Mouse (Mus musculus): Measurements from ENCODE around the gene Nfs1. TPM values are rescaled to one million over a fixed set of nuclear protein-coding genes. Genes with fewer than 3 reads are reported as not detected.

Gene Nfs1
- total RNA-seq, 2 experiments from 2014 or later = 41.6 to 66.6 TPM

DNA sequence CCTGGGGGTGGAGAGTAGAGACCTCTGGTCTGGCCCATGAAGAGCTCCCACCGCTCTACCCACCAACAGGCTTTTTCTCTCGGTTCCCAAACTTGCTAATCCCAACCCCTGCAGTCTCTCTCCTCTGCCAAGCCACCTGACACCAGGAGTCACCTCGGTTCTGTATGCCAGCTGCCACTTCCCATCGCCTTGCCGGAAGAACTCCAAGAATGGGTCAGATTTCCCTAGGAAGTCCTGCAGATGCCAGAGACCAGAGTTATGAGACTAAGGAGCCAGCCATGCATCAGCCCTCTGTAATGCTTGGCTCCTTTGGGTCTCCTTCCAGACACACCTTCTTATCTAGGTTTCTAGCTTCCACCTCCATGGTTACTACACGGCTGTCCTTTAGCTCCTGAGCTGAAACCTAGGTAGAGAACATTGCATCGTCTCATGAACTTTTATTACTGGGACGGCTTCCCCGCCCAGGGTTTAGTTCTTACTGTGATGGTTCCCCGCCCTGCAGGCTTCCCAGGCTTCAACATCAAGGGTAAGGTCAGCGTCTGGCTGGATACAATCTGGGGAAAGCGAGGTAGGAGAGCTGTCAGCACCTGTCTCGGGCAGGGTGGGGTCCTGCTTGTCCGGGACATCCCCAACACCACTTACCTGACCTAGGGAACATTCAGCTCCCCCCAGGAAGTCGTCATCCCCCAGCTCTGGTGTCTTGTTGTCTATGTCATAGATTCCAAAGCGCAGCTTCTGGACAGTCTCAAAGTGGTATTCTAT is 65.4 kb downstream of the Nfs1 start:
- ATAC-seq (replicated peaks; ENCODE audit: poor library complexity, severe bottlenecking) = no peak

DNA sequence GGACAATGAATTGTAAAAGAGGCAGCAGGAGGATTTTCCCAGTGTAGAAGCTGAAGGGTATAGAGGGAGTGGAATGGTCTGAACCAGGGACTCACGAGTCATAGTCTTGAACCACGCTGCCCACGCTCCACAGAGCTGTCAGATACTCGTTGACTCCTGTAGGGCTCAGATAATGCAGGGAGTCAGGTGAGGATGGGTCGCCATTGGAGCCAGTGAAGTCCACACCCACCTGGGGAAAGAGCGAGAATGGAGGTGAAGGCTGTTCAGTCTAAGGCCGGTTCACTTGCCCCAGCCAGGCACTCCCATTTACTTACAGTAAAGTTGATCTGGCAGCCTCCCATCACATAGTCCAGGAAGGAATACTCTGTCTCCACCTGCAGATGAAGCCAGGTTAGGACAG is 66.5 kb downstream of the Nfs1 start:
- ATAC-seq (replicated peaks; ENCODE audit: poor library complexity, severe bottlenecking) = no peak

DNA sequence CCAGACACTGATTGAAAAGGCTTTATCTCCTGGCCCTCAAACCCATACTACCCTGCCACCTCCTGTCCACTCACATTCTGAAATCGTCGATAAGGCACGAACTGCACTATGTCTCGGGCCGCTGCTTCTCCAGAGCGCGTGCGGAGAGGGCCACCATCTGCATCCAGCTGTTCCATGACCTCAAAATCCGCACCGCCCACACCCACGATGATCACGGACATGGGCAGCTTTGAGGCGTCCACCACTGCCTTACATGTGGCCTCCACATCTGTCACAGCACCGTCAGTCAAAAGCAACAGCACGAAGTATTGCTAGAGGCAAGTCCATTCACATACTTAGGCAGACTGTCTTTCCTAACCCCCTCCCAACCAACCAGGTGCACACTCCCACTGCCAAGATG is 70.3 kb downstream of the Nfs1 start:
- ATAC-seq (replicated peaks; ENCODE audit: poor library complexity, severe bottlenecking) = no peak

Other genes starting within 250 kb of the Nfs1 start
- gene Uqcc1, start 213.9 kb downstream of the Nfs1 start, total RNA-seq (2014; fragmentation: Nextera tagmentation) = 37.9 and 39.5 TPM in 2 replicates
- gene Uqcc1, start 213.9 kb downstream of the Nfs1 start, total RNA-seq (2017) = 66.6 and 71.5 TPM in 2 replicates
- not detected in 2 replicates for gene Gm15557, start 203.5 kb downstream of the Nfs1 start, total RNA-seq (2014; fragmentation: Nextera tagmentation)
- not detected in 2 replicates for gene Gm15557, start 203.5 kb downstream of the Nfs1 start, total RNA-seq (2017)
- gene Gdf5, start 198.8 kb downstream of the Nfs1 start, total RNA-seq (2014; fragmentation: Nextera tagmentation) = not detected in 2 replicates
- not detected in 2 replicates for gene Gdf5, start 198.8 kb downstream of the Nfs1 start, total RNA-seq (2017)
- 33.3 and 44.4 TPM in 2 replicates for gene Cep250, start 187.7 kb downstream of the Nfs1 start, total RNA-seq (2014; fragmentation: Nextera tagmentation)
- 39.0 and 41.6 TPM in 2 replicates for gene Cep250, start 187.7 kb downstream of the Nfs1 start, total RNA-seq (2017)
- 1.4 TPM in 1 of 2 replicates, not detected in the other for gene 6430550D23Rik, start 136.2 kb downstream of the Nfs1 start, total RNA-seq (2014; fragmentation: Nextera tagmentation)
- 0.30 TPM in 1 of 2 replicates, not detected in the other for gene 6430550D23Rik, start 136.2 kb downstream of the Nfs1 start, total RNA-seq (2017)
- gene Ergic3, start 136.1 kb downstream of the Nfs1 start, total RNA-seq (2014; fragmentation: Nextera tagmentation) = 184 and 197 TPM in 2 replicates
- 78.5 and 96.2 TPM in 2 replicates for gene Ergic3, start 136.1 kb downstream of the Nfs1 start, total RNA-seq (2017)
- not detected in 2 replicates for gene Fer1l4, start 91.2 kb downstream of the Nfs1 start, total RNA-seq (2014; fragmentation: Nextera tagmentation)
- not detected in 2 replicates for gene Fer1l4, start 91.2 kb downstream of the Nfs1 start, total RNA-seq (2017)
- gene Spag4, start 79.0 kb downstream of the Nfs1 start, total RNA-seq (2014; fragmentation: Nextera tagmentation) = 0.49 and 8.3 TPM in 2 replicates
- 1.5 and 4.8 TPM in 2 replicates for gene Spag4, start 79.0 kb downstream of the Nfs1 start, total RNA-seq (2017)
- gene Cpne1, start 32.2 kb downstream of the Nfs1 start, total RNA-seq (2014; fragmentation: Nextera tagmentation) = 34.2 and 51.5 TPM in 2 replicates
- gene Cpne1, start 32.2 kb downstream of the Nfs1 start, total RNA-seq (2017) = 14.7 and 16.5 TPM in 2 replicates
- gene Rbm12, start 32.2 kb downstream of the Nfs1 start, total RNA-seq (2014; fragmentation: Nextera tagmentation) = 28.6 and 49.6 TPM in 2 replicates
- gene Rbm12, start 32.2 kb downstream of the Nfs1 start, total RNA-seq (2017) = 40.2 and 53.5 TPM in 2 replicates
- gene Gm28036, start 17.1 kb downstream of the Nfs1 start, total RNA-seq (2014; fragmentation: Nextera tagmentation) = 11.6 and 29.4 TPM in 2 replicates
- gene Gm28036, start 17.1 kb downstream of the Nfs1 start, total RNA-seq (2017) = 27.0 and 32.3 TPM in 2 replicates
- gene Romo1, start 147 bp downstream of the Nfs1 start, total RNA-seq (2014; fragmentation: Nextera tagmentation) = 174 and 217 TPM in 2 replicates
- 28.9 and 38.1 TPM in 2 replicates for gene Romo1, start 147 bp downstream of the Nfs1 start, total RNA-seq (2017)
- 317 and 379 TPM in 2 replicates for gene Rbm39, start 36.1 kb upstream of the Nfs1 start, total RNA-seq (2014; fragmentation: Nextera tagmentation)
- gene Rbm39, start 36.1 kb upstream of the Nfs1 start, total RNA-seq (2017) = 566 and 641 TPM in 2 replicates
- gene Phf20, start 52.3 kb upstream of the Nfs1 start, total RNA-seq (2014; fragmentation: Nextera tagmentation) = 17.1 and 33.3 TPM in 2 replicates
- gene Phf20, start 52.3 kb upstream of the Nfs1 start, total RNA-seq (2017) = 32.1 and 53.4 TPM in 2 replicates
- 3.4 and 4.0 TPM in 2 replicates for gene Cnbd2, start 168.1 kb upstream of the Nfs1 start, total RNA-seq (2014; fragmentation: Nextera tagmentation)
- 2.6 and 6.5 TPM in 2 replicates for gene Cnbd2, start 168.1 kb upstream of the Nfs1 start, total RNA-seq (2017)
- gene Scand1, start 168.5 kb upstream of the Nfs1 start, total RNA-seq (2014; fragmentation: Nextera tagmentation) = 0.60 and 5.4 TPM in 2 replicates
- gene Scand1, start 168.5 kb upstream of the Nfs1 start, total RNA-seq (2017) = 20.9 and 28.4 TPM in 2 replicates

Data from granulocyte monocyte progenitor cell, adult 5-6 weeks (primary cell).